Mouse (Mus musculus): Measurements from ENCODE around the gene Tnni3k.

GRCm38 (mm10) chr3:154953088-154953487 lies 102.1 kb downstream of the Tnni3k start:
- TF ChIP-seq CTCF (IDR thresholded peaks at IDR 0.05; ENCODE audit: low read depth) (no peak), EP300 (IDR thresholded peaks at IDR 0.05; ENCODE audit: low read depth) (no peak)

All from liver, embryonic 14.5 days (tissue).